Mouse (Mus musculus) heart, embryonic 16.5 days (tissue): ENCODE measurements around the gene Tradd. TPM values are rescaled to one million over a fixed set of nuclear protein-coding genes. Genes with fewer than 3 reads are reported as not detected.
"Not testable (repeated sequence)": the region's sequence is repeated elsewhere in the genome, so short reads cannot be mapped to it uniquely, and the experiment has no call there.

ENCODE experiments used
- ATAC-seq: fragments of 200-750 bp; cut with Nextera tagmentation; replicated peaks from 2 replicates; pipeline ENCODE4 v1.8.0; 2017; ENCODE audit warnings: moderate number of reproducible peaks; ENCODE audit not compliant: insufficient read depth, low FRiP score; ENCODE audit errors: extremely low read depth
- H3K27ac ChIP-seq: fragments of 300-500 bp; sonication (generic); 2 replicates; pipeline ENCODE4 v1.5.1; 2014; ENCODE audit warnings: mild to moderate bottlenecking, low read length, control low read depth, moderate library complexity
- H3K27me3 ChIP-seq: fragments of 300-500 bp; sonication (generic); 2 replicates; pipeline ENCODE4 v1.6.1; 2014; ENCODE audit warnings: low read length, mixed read lengths; ENCODE audit not compliant: control insufficient read depth, insufficient read depth
- H3K36me3 ChIP-seq: fragments of 300-500 bp; sonication (generic); 2 replicates; pipeline ENCODE4 v1.6.1; 2014; ENCODE audit not compliant: control insufficient read depth, insufficient read depth
- H3K4me1 ChIP-seq: fragments of 300-500 bp; sonication (generic); 2 replicates; pipeline ENCODE4 v1.6.1; 2014; ENCODE audit warnings: low read length, mixed read lengths; ENCODE audit not compliant: control insufficient read depth, insufficient read depth
- H3K4me2 ChIP-seq: fragments of 300-500 bp; sonication (generic); 2 replicates; pipeline ENCODE4 v1.6.1; 2014; ENCODE audit warnings: low read depth, mild to moderate bottlenecking, control low read depth, low read length
- H3K4me3 ChIP-seq: fragments of 300-500 bp; sonication (generic); 2 replicates; pipeline ENCODE4 v1.5.1; 2014; ENCODE audit warnings: mild to moderate bottlenecking, control low read depth, low read length
- H3K9ac ChIP-seq: fragments of 300-500 bp; sonication (generic); 2 replicates; pipeline ENCODE4 v1.6.1; 2014; ENCODE audit warnings: low read length, control low read depth
- H3K9me3 ChIP-seq: fragments of 300-500 bp; sonication (generic); replicated peaks from 2 replicates; pipeline ENCODE4 v1.6.1; 2016; ENCODE audit warnings: low read length; ENCODE audit not compliant: control insufficient read depth
- WGBS: fragments of 180-500 bp; shearing (Covaris S2); extraction: QIAGEN DNeasy Blood & Tissue Kit; methylation state at CpG from one replicate; pipeline ENCODE4 v1.1.7; 2014; 5-methylcytosine and 5-hydroxymethylcytosine counted together
- polyA plus RNA-seq: library from polyadenylated mRNA; unstranded; fragments of >200 nt; fragmentation: Nextera tagmentation; extraction: Ambion mirVana; gene quantifications from 2 replicates; pipeline ENCODE4 v1.2.1, GENCODE M21; 2015

Gene Tradd
- polyA plus RNA-seq, 1 experiment from 2014 or later, result 25.4 TPM

DNA sequence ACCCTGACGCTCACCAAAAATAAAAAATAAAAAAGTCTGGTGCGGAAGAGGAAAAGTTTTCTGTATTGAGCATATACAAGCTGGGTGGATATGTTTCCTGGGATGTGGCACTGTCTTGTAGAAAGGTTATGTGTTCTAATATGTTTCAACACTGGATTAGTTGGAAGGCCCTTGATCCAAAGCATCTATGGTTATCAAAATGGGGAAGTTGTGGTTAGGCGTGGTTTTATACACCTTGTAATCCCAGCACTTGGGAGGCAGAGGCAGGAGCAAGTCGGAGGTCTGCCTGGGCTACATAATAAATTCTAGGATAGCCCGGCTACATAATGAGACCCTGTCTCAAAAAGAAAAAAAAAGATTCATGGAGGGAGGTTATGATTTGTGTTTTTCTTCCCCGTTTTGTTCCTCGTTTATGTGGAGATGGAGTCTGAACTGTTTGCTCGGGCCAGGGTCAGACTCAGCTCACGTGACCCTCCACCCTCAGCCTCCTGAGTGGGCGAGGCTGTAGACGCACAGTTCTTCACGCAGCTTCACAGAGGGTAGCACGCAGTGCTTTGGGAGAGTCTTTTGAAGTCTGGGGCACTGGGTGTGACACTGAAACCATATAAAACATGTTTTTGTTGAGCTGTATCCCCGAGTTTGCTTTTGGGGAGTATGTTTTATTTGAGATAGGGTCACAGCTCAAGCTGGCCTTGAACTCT is 26.8 kb downstream of the Tradd start:
- H3K36me3 ChIP-seq, result peaks cover 39% of the 10 kb centered on the region
- ATAC-seq, result no peak
- H3K4me1 ChIP-seq, result no peaks in the 10 kb centered on the region
- WGBS, result 88% methylated on average over 14 of the region's 14 CpGs
- H3K9ac ChIP-seq, result no peak overlapping the region
- no peak overlapping the region for H3K4me2 ChIP-seq
- H3K9me3 ChIP-seq, result no peaks in the 10 kb centered on the region
- H3K4me3 ChIP-seq, result no peak overlapping the region
- no peaks in the 10 kb centered on the region for H3K27me3 ChIP-seq
- no peak overlapping the region for H3K27ac ChIP-seq

DNA sequence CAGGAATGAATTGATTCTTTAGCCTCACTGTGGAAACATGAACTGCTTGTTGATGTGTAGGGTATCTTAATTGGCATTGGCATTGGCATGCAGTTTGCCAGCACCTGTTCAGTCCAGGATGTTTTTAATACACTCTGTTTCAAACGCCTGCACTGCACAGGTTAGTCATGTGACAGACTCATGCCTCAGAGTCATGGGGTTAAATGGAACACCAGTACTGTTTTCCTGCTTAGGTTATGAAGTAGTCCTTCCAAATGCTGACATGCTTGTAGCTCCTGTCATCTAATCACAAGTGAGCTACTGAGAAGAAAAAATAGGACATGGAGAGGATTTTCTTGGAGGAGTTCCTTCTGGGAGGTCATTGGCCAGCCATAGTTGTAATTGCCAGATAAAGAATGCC is 29.2 kb downstream of the Tradd start:
- Histone ChIP-seq H3K9me3 (no peaks in the 10 kb centered on the region), H3K4me2 (no peak overlapping the region), H3K4me1 (0 out of 2 replicates have a peak, but pooled peaks cover 2% of the 10 kb centered on the region), H3K9ac (no peak overlapping the region), H3K27ac (no peak overlapping the region), H3K4me3 (no peak overlapping the region), H3K36me3 (peaks cover 21% of the 10 kb centered on the region), H3K27me3 (no peaks in the 10 kb centered on the region)
- 57% methylated on average over 1 of the region's 1 CpGs for WGBS
- ATAC-seq, result no peak

DNA sequence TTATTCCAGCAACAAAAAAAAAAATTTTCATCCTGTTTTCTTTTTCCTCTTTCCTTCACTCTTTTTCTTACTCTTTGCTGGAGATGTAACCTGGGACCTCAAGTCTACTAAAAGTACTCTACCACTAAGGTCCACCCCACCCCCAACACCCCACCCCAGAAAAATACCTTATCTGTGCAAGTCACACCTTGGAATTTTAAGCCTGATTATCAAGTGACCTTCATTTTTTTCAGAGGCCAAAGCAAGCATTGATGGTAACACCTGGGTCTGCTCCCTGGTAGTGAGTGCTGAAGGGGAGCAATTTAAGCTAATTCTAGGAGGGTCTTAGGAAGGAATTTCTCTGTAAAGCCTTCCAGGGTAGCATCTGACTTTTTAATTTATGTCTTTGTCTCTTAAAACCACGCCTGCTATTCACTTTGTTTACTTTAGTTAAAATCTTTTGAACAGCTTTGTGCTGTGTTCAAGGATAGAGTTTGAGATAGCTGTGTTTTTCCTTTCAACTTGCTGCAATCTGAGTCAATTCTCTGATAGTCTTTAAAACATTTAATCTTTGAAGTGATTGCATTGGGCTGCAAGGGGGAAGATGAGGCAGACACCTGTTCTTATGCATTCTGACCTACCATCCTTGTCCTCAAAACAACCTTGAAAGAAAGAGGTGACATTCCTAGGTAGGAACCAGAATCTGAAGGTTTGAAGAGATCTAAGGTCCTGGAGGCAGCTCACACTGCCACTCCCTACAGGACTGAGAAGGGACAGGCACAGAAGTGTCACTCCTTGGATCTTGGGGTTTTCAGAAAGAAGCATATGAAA is 31.1 kb downstream of the Tradd start:
- no peak overlapping the region for H3K4me3 ChIP-seq
- no peak for ATAC-seq
- H3K27me3 ChIP-seq, result no peaks in the 10 kb centered on the region
- H3K27ac ChIP-seq, result no peak overlapping the region
- H3K36me3 ChIP-seq, result peaks cover 10% of the 10 kb centered on the region
- 0 out of 2 replicates have a peak, but pooled peaks cover 2% of the 10 kb centered on the region for H3K4me1 ChIP-seq
- H3K9me3 ChIP-seq, result no peaks in the 10 kb centered on the region
- no peak overlapping the region for H3K4me2 ChIP-seq
- 73% methylated on average over 1 of the region's 1 CpGs for WGBS
- H3K9ac ChIP-seq, result no peak overlapping the region

GRCm38 (mm10) chr8:105232321-105232693 is 32.1 kb downstream of the Tradd start:
- not testable (repeated sequence) for H3K36me3 ChIP-seq, H3K4me3 ChIP-seq, H3K27me3 ChIP-seq, H3K4me2 ChIP-seq, H3K27ac ChIP-seq, H3K9me3 ChIP-seq, H3K9ac ChIP-seq, ATAC-seq, H3K4me1 ChIP-seq
- WGBS, result 89% methylated on average over 4 of the region's 4 CpGs

GRCm38 (mm10) chr8:105231503-105232320 is 32.7 kb downstream of the Tradd start:
- H3K36me3 ChIP-seq, result peaks cover 10% of the 10 kb centered on the region
- WGBS, result 70% methylated on average over 12 of the region's 12 CpGs
- H3K4me2 ChIP-seq, result no peak overlapping the region
- no peaks in the 10 kb centered on the region for H3K9me3 ChIP-seq
- H3K9ac ChIP-seq, result no peak overlapping the region
- H3K27me3 ChIP-seq, result no peaks in the 10 kb centered on the region
- H3K4me1 ChIP-seq, result 0 out of 2 replicates have a peak, but pooled peaks cover 2% of the 10 kb centered on the region
- ATAC-seq, result no peak
- no peak overlapping the region for H3K4me3 ChIP-seq
- no peak overlapping the region for H3K27ac ChIP-seq

GRCm38 (mm10) chr8:105225917-105226316 is 38.5 kb downstream of the Tradd start:
- WGBS, result 17% methylated on average over 6 of the region's 6 CpGs
- H3K9me3 ChIP-seq, result no peaks in the 10 kb centered on the region
- no peaks in the 10 kb centered on the region for H3K27me3 ChIP-seq
- H3K27ac ChIP-seq, result no peak overlapping the region
- peak overlapping the region; percentile 88 for H3K4me2 ChIP-seq
- H3K9ac ChIP-seq, result peak overlapping the region; percentile 83
- H3K36me3 ChIP-seq, result no peaks in the 10 kb centered on the region
- peak overlapping the region; percentile 79 for H3K4me3 ChIP-seq
- peaks cover 13% of the 10 kb centered on the region for H3K4me1 ChIP-seq
- no peak for ATAC-seq

- Histone ChIP-seq H3K9me3 (no peaks in the 10 kb centered on the region), H3K4me3 (peak overlapping the region; percentile 79), H3K27me3 (no peaks in the 10 kb centered on the region), H3K4me2 (peak overlapping the region; percentile 88), H3K9ac (peak overlapping the region; percentile 83), H3K4me1 (peaks cover 13% of the 10 kb centered on the region), H3K36me3 (no peaks in the 10 kb centered on the region), H3K27ac (peak overlapping the region; percentile 74)
- no peak for ATAC-seq
- WGBS, result under 1% methylated on average over 27 of the region's 27 CpGs
Observed at GRCm38 (mm10) chr8:105225272-105225593, 39.2 kb downstream of the Tradd start.

- peak; percentile 93 for ATAC-seq
- WGBS, result 3% methylated on average over 34 of the region's 34 CpGs
- H3K27ac ChIP-seq, result peak within 1 kb of the TSS; percentile 92
Observed at GRCm38 (mm10) chr8:105224413-105225271, 39.8 kb downstream of the Tradd start, which contains the start of gene D230025D16Rik. TSS of gene D230025D16Rik (plus strand) at chr8:105225145.

More at GRCm38 (mm10) chr8:105224413-105225271, 39.8 kb downstream of the Tradd start, which contains the start of gene D230025D16Rik:
- peaks cover 13% of the 10 kb centered on the region for H3K4me1 ChIP-seq
- no peaks in the 10 kb centered on the region for H3K27me3 ChIP-seq
- peak within 1 kb of the TSS; percentile 79 for H3K4me3 ChIP-seq
- H3K4me2 ChIP-seq, result peak within 1 kb of the TSS; percentile 88
- peak within 1 kb of the TSS; percentile 83 for H3K9ac ChIP-seq
- H3K36me3 ChIP-seq, result no peaks in the 10 kb centered on the region
- no peaks in the 10 kb centered on the region for H3K9me3 ChIP-seq
